Mouse (Mus musculus): ENCODE measurements around the gene Syncrip. TPM values are rescaled to one million over a fixed set of nuclear protein-coding genes. Genes with fewer than 3 reads are reported as not detected.
A peak's percentile ranks its signal among the peaks of the same experiment; 100 is the strongest.

Gene Syncrip
- polyA plus RNA-seq, 1 experiment from 2014 or later: 70.1 TPM

DNA sequence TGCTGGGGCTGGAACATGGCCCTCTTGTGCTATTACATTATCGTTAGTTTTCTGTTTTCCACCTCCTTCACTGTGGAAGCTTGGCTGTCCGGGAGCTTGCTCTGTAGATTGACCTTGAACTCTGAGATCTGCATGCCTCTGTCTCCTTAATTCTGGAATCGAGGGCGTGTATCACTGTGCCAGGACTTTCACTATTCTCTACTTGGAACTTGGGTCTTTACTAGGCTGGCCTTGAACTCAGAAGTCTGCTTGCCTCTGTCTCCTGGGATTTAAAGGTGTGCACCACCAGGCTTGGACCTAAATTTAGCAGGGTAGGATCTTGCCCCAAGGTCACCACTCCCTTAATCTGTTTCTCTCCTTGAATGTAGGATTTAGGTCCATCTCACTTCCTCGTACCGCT lies 19.5 kb upstream of the Syncrip start:
- H3K9me3 ChIP-seq (replicated peaks; ENCODE audit: control insufficient read depth, low read length): no peaks in the 10 kb centered on the region
- no peak overlapping the region for H3K4me2 ChIP-seq
- WGBS (ENCODE audit: insufficient replicate concordance): 83% methylated on average over 6 of the region's 6 CpGs
- no peak overlapping the region for H3K27ac ChIP-seq (ENCODE audit: low read depth, low read length)
- no peak overlapping the region for H3K4me3 ChIP-seq (ENCODE audit: low read depth, low read length)
- no peak overlapping the region for H3K9ac ChIP-seq (ENCODE audit: low read depth, low read length)
- H3K27me3 ChIP-seq (ENCODE audit: control insufficient read depth, insufficient read depth, low read length): no peaks in the 10 kb centered on the region
- H3K36me3 ChIP-seq (ENCODE audit: control insufficient read depth, insufficient read depth, low read length): no peaks in the 10 kb centered on the region
- H3K4me1 ChIP-seq (ENCODE audit: control insufficient read depth, insufficient read depth, low read length): no peaks in the 10 kb centered on the region
- no peak for ATAC-seq (replicated peaks; ENCODE audit: insufficient number of reproducible peaks, low FRiP score, low TSS enrichment)

DNA sequence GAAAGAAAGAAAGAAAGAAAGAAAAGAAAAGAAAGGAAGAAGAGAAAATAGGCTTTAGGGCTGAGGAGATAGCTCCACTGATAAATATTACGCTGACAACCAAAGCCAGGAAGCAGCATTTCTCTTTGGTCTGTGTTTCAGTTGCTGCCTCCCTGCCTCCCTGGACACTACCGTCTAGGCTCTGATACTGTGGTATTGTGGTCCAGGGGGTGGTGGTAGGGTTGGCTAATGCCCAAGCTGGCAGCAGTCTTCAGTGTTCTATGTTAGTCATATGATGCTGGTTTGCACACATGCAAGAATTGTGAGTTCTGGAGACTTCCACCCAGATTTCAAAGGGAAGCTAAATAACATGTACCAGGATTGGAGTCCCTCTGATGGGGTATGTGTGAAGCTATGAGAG lies 17.7 kb upstream of the Syncrip start:
- Histone ChIP-seq H3K9me3 (replicated peaks; ENCODE audit: control insufficient read depth, low read length) (no peaks in the 10 kb centered on the region), H3K4me1 (ENCODE audit: control insufficient read depth, insufficient read depth, low read length) (no peaks in the 10 kb centered on the region), H3K27ac (ENCODE audit: low read depth, low read length) (no peak overlapping the region), H3K9ac (ENCODE audit: low read depth, low read length) (no peak overlapping the region), H3K4me3 (ENCODE audit: low read depth, low read length) (no peak overlapping the region), H3K27me3 (ENCODE audit: control insufficient read depth, insufficient read depth, low read length) (no peaks in the 10 kb centered on the region), H3K4me2 (no peak overlapping the region), H3K36me3 (ENCODE audit: control insufficient read depth, insufficient read depth, low read length) (no peaks in the 10 kb centered on the region)
- WGBS (ENCODE audit: insufficient replicate concordance): 69% methylated on average over 2 of the region's 2 CpGs
- ATAC-seq (replicated peaks; ENCODE audit: insufficient number of reproducible peaks, low FRiP score, low TSS enrichment): no peak

DNA sequence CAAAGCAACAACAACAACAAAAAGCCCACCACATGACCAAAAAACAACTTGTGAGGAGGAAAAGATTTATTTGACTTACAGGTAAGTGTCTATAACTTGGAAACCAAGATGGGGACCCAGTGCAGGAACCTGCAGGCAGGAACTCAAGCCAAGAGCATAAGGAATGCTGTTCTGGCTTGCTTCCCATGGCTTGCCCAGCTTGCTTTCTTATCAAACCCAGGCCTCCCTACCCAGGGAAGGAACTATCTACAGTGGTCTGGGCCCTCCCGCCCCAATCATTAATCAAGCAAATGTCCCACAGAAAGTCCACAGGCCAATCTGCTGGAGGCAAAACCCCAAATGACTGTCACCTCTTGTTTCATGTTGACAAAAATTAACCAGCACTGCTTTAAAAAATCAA lies 10.1 kb upstream of the Syncrip start:
- Histone ChIP-seq H3K4me1 (ENCODE audit: control insufficient read depth, insufficient read depth, low read length) (no peaks in the 10 kb centered on the region), H3K4me3 (ENCODE audit: low read depth, low read length) (no peak overlapping the region), H3K9me3 (replicated peaks; ENCODE audit: control insufficient read depth, low read length) (no peaks in the 10 kb centered on the region), H3K4me2 (no peak overlapping the region), H3K27me3 (ENCODE audit: control insufficient read depth, insufficient read depth, low read length) (no peaks in the 10 kb centered on the region), H3K36me3 (ENCODE audit: control insufficient read depth, insufficient read depth, low read length) (no peaks in the 10 kb centered on the region), H3K27ac (ENCODE audit: low read depth, low read length) (no peak overlapping the region), H3K9ac (ENCODE audit: low read depth, low read length) (no peak overlapping the region)
- WGBS (ENCODE audit: insufficient replicate concordance): 43% methylated on average over 1 of the region's 1 CpGs
- ATAC-seq (replicated peaks; ENCODE audit: insufficient number of reproducible peaks, low FRiP score, low TSS enrichment): no peak

DNA sequence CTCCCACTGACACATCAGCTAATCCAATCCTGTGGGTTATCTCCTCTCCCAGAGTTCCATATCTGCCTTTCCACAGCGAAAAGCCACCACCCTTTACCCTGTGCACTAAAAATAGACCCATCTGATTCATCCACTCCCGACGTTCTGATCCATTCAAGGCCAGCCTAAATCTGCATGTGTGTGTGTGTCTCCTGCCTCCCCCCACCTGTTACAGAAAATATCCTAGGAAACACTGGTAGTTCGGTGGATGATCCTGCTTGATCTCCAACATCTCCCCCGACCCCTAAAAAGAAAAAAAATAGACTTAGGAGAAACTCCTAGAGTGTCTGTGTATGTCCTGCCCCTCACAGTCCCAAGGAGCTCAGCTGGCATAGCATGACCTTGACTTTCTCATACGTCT lies 2.2 kb upstream of the Syncrip start:
- peak overlapping the region; percentile 99 for H3K27ac ChIP-seq (ENCODE audit: low read depth, low read length)
- peaks cover 12% of the 10 kb centered on the region for H3K4me1 ChIP-seq (ENCODE audit: control insufficient read depth, insufficient read depth, low read length)
- 25% methylated on average over 6 of the region's 6 CpGs for WGBS (ENCODE audit: insufficient replicate concordance)
- no peaks in the 10 kb centered on the region for H3K36me3 ChIP-seq (ENCODE audit: control insufficient read depth, insufficient read depth, low read length)
- H3K27me3 ChIP-seq (ENCODE audit: control insufficient read depth, insufficient read depth, low read length): no peaks in the 10 kb centered on the region
- H3K9me3 ChIP-seq (replicated peaks; ENCODE audit: control insufficient read depth, low read length): no peaks in the 10 kb centered on the region
- peak overlapping the region; percentile 75 for H3K4me2 ChIP-seq
- H3K4me3 ChIP-seq (ENCODE audit: low read depth, low read length): no peak overlapping the region; the same call in 1 of the 2 replicates
- H3K9ac ChIP-seq (ENCODE audit: low read depth, low read length): peak overlapping the region; percentile 31
- ATAC-seq (replicated peaks; ENCODE audit: insufficient number of reproducible peaks, low FRiP score, low TSS enrichment): no peak

DNA sequence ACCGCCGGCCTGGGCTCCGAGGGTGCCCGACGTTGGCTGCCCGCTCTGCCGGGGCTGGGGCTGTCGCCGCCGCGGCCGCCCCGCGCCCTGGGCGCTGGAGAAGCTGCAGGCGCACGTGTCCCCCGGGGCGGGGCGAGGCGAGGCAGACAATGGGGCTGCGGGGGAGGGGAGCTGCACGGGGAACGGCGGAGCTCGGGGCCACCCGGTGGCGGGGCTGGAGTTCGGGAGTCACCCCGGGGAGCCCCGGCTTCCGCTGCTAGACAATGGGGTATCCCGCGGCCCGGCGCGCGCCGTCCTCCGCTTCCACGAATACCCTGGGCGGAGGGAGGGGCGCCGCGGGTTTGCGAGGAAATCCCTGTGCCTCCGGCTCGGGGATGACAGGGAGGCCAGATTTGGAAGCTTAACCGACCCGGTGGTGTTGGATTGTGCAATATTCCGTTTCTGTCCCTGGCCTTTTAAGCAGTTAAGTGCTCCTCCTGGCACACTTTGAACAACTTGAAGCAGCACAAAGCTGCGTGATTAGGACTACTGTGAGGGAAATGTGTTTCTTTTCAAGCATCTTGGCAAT lies 539 bp upstream of the Syncrip start:
- peak overlapping the region; percentile 99 for H3K4me3 ChIP-seq (ENCODE audit: low read depth, low read length)
- no peak for ATAC-seq (replicated peaks; ENCODE audit: insufficient number of reproducible peaks, low FRiP score, low TSS enrichment)
- peaks cover 12% of the 10 kb centered on the region for H3K4me1 ChIP-seq (ENCODE audit: control insufficient read depth, insufficient read depth, low read length)
- H3K9ac ChIP-seq (ENCODE audit: low read depth, low read length): peak overlapping the region; percentile 94
- 0% methylated on average over 47 of the region's 52 CpGs for WGBS (ENCODE audit: insufficient replicate concordance)
- H3K9me3 ChIP-seq (replicated peaks; ENCODE audit: control insufficient read depth, low read length): no peaks in the 10 kb centered on the region
- no peaks in the 10 kb centered on the region for H3K27me3 ChIP-seq (ENCODE audit: control insufficient read depth, insufficient read depth, low read length)
- no peaks in the 10 kb centered on the region for H3K36me3 ChIP-seq (ENCODE audit: control insufficient read depth, insufficient read depth, low read length)
- peak overlapping the region; percentile 75 for H3K4me2 ChIP-seq
- peak overlapping the region; percentile 99 for H3K27ac ChIP-seq (ENCODE audit: low read depth, low read length)

DNA sequence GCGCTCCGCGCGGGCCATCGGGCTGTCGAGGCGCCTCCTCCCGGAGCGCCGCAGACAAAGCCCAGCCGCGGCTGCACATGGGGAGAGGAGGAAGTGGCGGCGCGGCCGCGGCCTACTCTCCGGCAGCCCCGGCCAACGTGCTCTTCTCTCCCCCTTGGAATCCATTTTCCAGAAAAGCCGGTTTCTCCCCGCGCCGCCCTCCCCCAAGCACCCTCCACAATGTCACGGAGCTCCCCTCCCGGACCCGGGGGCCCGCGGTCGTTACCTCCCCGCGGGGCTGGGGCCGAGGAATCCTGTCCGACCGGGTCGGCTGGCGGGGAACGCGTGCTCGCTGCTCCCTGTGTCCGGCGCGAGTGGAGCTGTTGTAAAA lies 598 bp downstream of the Syncrip start:
- Histone ChIP-seq H3K4me2 (peak overlapping the region; percentile 90), H3K36me3 (ENCODE audit: control insufficient read depth, insufficient read depth, low read length) (peaks cover 2% of the 10 kb centered on the region; the same call in 1 of the 2 replicates), H3K27me3 (ENCODE audit: control insufficient read depth, insufficient read depth, low read length) (no peaks in the 10 kb centered on the region), H3K27ac (ENCODE audit: low read depth, low read length) (peak overlapping the region; percentile 99), H3K4me1 (ENCODE audit: control insufficient read depth, insufficient read depth, low read length) (peaks cover 12% of the 10 kb centered on the region), H3K4me3 (ENCODE audit: low read depth, low read length) (peak overlapping the region; percentile 99), H3K9ac (ENCODE audit: low read depth, low read length) (peak overlapping the region; percentile 99), H3K9me3 (replicated peaks; ENCODE audit: control insufficient read depth, low read length) (no peaks in the 10 kb centered on the region)
- WGBS (ENCODE audit: insufficient replicate concordance): 0% methylated on average over 28 of the region's 43 CpGs
- ATAC-seq (replicated peaks; ENCODE audit: insufficient number of reproducible peaks, low FRiP score, low TSS enrichment): no peak

DNA sequence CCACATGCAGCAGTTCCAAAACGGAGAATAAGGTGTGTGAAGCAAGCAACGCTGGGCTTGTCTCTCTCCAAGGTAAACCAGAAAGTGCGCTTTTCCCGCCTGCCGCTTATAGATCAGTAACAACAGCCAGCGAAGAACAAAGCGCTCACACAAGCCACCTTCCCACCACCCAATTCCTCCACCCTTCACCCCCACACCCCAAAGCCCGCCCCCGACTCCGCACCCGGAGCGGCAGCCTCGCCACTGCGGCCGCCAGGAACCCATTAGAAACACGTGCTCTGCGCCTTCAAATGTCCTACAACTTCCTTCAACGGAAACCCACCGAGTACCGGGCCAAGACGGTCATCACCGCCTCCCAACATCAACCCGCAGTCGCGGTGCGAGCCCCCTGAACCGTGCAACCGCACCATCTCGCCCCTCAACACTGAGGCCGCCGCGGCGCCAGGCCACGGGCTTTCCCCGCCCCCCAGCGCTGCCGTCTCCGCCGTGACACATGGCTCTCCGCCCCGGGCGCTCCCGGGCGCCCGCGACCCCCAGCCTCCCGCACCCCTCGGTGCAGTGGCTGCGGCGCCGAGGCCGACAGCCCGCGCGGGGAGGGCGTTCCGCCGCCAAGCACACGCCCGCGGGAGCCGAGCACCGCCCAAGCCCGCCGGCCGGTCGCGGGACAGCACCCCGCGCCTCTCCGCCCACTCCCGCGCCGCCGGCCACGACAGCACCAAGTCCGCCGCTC lies 1.1 kb downstream of the Syncrip start:
- no peaks in the 10 kb centered on the region for H3K9me3 ChIP-seq (replicated peaks; ENCODE audit: control insufficient read depth, low read length)
- peak overlapping the region; percentile 99 for H3K27ac ChIP-seq (ENCODE audit: low read depth, low read length)
- peak overlapping the region; percentile 99 for H3K4me3 ChIP-seq (ENCODE audit: low read depth, low read length)
- peaks cover 4% of the 10 kb centered on the region; the same call in 1 of the 2 replicates for H3K36me3 ChIP-seq (ENCODE audit: control insufficient read depth, insufficient read depth, low read length)
- ATAC-seq (replicated peaks; ENCODE audit: insufficient number of reproducible peaks, low FRiP score, low TSS enrichment): no peak
- H3K4me1 ChIP-seq (ENCODE audit: control insufficient read depth, insufficient read depth, low read length): peaks cover 12% of the 10 kb centered on the region
- H3K9ac ChIP-seq (ENCODE audit: low read depth, low read length): peak overlapping the region; percentile 99
- no peaks in the 10 kb centered on the region for H3K27me3 ChIP-seq (ENCODE audit: control insufficient read depth, insufficient read depth, low read length)
- 1% methylated on average over 63 of the region's 78 CpGs for WGBS (ENCODE audit: insufficient replicate concordance)
- H3K4me2 ChIP-seq: peak overlapping the region; percentile 90

DNA sequence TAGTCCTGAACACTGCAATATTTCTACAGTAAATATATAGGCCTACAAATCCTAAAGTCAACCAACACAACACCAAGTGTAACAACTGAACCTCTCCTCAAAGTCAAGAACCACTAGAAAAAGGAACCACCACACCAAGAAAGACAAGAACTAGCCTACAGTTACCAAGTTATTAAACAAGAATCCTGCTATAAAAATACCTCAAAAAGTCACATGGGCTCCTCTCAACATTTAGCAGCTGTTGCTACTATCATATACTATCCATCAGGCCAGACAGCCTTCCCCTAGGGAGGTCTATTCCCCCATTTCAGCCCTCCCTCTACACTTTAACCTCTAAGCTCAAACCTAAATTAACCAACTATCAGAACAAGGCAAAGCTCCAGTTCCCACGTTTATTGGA lies 2.3 kb downstream of the Syncrip start:
- H3K36me3 ChIP-seq (ENCODE audit: control insufficient read depth, insufficient read depth, low read length): peaks cover 7% of the 10 kb centered on the region
- WGBS (ENCODE audit: insufficient replicate concordance): 9% methylated on average over 1 of the region's 1 CpGs
- no peak for ATAC-seq (replicated peaks; ENCODE audit: insufficient number of reproducible peaks, low FRiP score, low TSS enrichment)
- no peak overlapping the region for H3K27ac ChIP-seq (ENCODE audit: low read depth, low read length)
- peak overlapping the region; percentile 99 for H3K4me3 ChIP-seq (ENCODE audit: low read depth, low read length)
- H3K27me3 ChIP-seq (ENCODE audit: control insufficient read depth, insufficient read depth, low read length): no peaks in the 10 kb centered on the region
- H3K4me1 ChIP-seq (ENCODE audit: control insufficient read depth, insufficient read depth, low read length): peaks cover 12% of the 10 kb centered on the region
- peak overlapping the region; percentile 52; the same call in 1 of the 2 replicates for H3K9ac ChIP-seq (ENCODE audit: low read depth, low read length)
- H3K4me2 ChIP-seq: peak overlapping the region; percentile 90
- H3K9me3 ChIP-seq (replicated peaks; ENCODE audit: control insufficient read depth, low read length): no peaks in the 10 kb centered on the region

DNA sequence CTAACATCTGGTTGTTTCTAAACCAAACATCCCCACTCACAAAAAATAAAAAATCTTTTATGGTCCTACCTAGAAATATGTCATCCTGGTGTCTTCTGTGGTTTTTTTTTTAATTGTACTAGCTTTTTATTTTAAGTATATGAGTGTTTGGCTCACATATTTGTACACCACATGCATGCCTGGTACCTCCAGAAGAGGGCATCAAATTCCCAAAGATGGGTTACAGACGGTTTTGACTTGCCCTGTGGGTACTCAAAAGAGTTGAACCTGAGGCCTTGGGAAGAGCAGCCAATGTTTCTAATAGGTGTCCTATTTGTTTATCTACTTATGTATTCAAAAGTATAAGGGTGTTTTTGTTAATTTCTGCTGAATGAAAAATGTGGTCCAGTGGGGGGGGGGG lies 6.2 kb downstream of the Syncrip start:
- 56% methylated on average over 1 of the region's 1 CpGs for WGBS (ENCODE audit: insufficient replicate concordance)
- H3K36me3 ChIP-seq (ENCODE audit: control insufficient read depth, insufficient read depth, low read length): peaks cover 26% of the 10 kb centered on the region
- H3K4me1 ChIP-seq (ENCODE audit: control insufficient read depth, insufficient read depth, low read length): peaks cover 5% of the 10 kb centered on the region
- no peak for ATAC-seq (replicated peaks; ENCODE audit: insufficient number of reproducible peaks, low FRiP score, low TSS enrichment)
- no peak overlapping the region for H3K9ac ChIP-seq (ENCODE audit: low read depth, low read length)
- H3K9me3 ChIP-seq (replicated peaks; ENCODE audit: control insufficient read depth, low read length): no peaks in the 10 kb centered on the region
- no peak overlapping the region for H3K4me2 ChIP-seq
- no peak overlapping the region for H3K27ac ChIP-seq (ENCODE audit: low read depth, low read length)
- no peaks in the 10 kb centered on the region for H3K27me3 ChIP-seq (ENCODE audit: control insufficient read depth, insufficient read depth, low read length)
- H3K4me3 ChIP-seq (ENCODE audit: low read depth, low read length): no peak overlapping the region
